Mouse (Mus musculus) midbrain, embryonic 13.5 days (tissue): ENCODE results near the gene Pten. TPM values are rescaled to one million over a fixed set of nuclear protein-coding genes. Genes with fewer than 3 reads are reported as not detected.

Experiments
- ATAC-seq: fragments of 200-750 bp; cut with Nextera tagmentation; 2 replicates; pipeline ENCODE4 v1.8.0; 2017; ENCODE audit warnings: mild to moderate bottlenecking, moderate TSS enrichment, moderate library complexity
- H3K27ac ChIP-seq: fragments of 300-500 bp; sonication (generic); 2 replicates; pipeline ENCODE4 v1.5.1; 2015; ENCODE audit warnings: inconsistent platforms, mild to moderate bottlenecking, moderate library complexity
- H3K27me3 ChIP-seq: fragments of 300-500 bp; sonication (generic); 2 replicates; pipeline ENCODE4 v1.6.1; 2015; ENCODE audit warnings: mild to moderate bottlenecking, inconsistent platforms
- H3K36me3 ChIP-seq: fragments of 300-500 bp; sonication (generic); 2 replicates; pipeline ENCODE4 v1.6.1; 2015; ENCODE audit warnings: mild to moderate bottlenecking, inconsistent platforms
- H3K4me1 ChIP-seq: fragments of 300-500 bp; sonication (generic); replicated peaks from 2 replicates; pipeline ENCODE4 v1.6.1; 2015; ENCODE audit warnings: inconsistent platforms
- H3K4me2 ChIP-seq: fragments of 300-500 bp; sonication (generic); replicated peaks from 2 replicates; pipeline ENCODE4 v1.6.1; 2015; ENCODE audit warnings: moderate library complexity, mild to moderate bottlenecking, inconsistent platforms
- H3K4me3 ChIP-seq: fragments of 300-500 bp; sonication (generic); replicated peaks from 2 replicates; pipeline ENCODE4 v1.5.1; 2015; ENCODE audit warnings: mild to moderate bottlenecking, inconsistent platforms
- H3K9ac ChIP-seq: fragments of 300-500 bp; sonication (generic); replicated peaks from 2 replicates; pipeline ENCODE4 v1.6.1; 2015; ENCODE audit warnings: mild to moderate bottlenecking, inconsistent platforms
- H3K9me3 ChIP-seq: fragments of 300-500 bp; sonication (generic); 2 replicates; pipeline ENCODE4 v1.6.1; 2016; ENCODE audit warnings: mild to moderate bottlenecking, inconsistent platforms
- WGBS: fragments of 180-500 bp; shearing (Covaris S2); methylation state at CpG from one replicate; pipeline ENCODE4 v1.1.7; 2015; 5-methylcytosine and 5-hydroxymethylcytosine counted together
- polyA plus RNA-seq: library from polyadenylated mRNA; unstranded; fragments of >200 nt; fragmentation: Nextera tagmentation; extraction: Ambion mirVana; gene quantifications from 2 replicates; pipeline ENCODE4 v1.2.1, GENCODE M21; 2015

Gene Pten
- polyA plus RNA-seq, 1 experiment from 2014 or later = 11.1 TPM

DNA sequence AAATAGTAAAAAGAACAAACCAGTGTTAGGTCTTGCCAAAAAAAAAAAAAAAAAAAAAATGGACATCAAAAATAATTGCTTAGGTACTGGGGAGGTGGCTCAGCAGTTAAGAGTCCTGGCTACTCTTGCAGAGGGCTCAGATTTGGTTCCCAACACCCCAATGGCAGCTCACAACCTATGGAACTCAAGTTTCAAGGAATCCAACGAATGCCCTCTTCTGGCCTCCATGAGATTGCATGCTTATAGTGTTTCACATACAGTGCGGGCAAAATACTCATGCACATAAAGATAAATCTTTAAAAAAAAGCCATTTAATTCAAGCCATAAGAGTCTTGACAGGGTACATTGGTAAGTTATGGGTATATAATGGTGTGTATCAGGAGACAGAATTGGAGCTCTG is 72.6 kb downstream of the Pten start:
- Histone ChIP-seq H3K4me3 (no peak overlapping the region), H3K27ac (no peak overlapping the region), H3K9ac (no peak overlapping the region), H3K4me1 (no peaks in the 10 kb centered on the region), H3K36me3 (no peaks in the 10 kb centered on the region), H3K4me2 (no peak overlapping the region), H3K27me3 (no peaks in the 10 kb centered on the region), H3K9me3 (no peaks in the 10 kb centered on the region)
- ATAC-seq = no peak
- WGBS = 92% methylated on average over 2 of the region's 2 CpGs

DNA sequence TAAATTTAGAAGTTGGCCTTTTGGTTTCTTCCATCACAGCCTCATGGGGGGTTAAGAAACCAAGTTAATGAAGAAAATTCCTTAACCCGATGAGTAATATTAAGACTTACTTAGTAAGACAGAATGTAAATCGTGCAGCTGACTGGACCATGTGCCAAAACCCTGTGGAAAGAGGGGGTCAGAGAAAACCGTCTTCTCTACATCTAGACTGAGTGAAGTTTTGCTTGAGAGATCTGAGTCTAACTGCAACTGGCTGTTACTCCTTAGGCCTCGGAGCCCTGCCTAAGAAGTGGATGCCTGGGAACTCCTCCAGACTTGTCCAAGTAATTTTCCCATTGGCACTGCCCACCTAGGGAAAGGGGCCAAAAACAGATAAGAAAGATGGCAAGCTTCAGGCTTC is 74.0 kb downstream of the Pten start:
- H3K4me2 ChIP-seq = no peak overlapping the region
- no peaks in the 10 kb centered on the region for H3K4me1 ChIP-seq
- H3K9me3 ChIP-seq = no peaks in the 10 kb centered on the region
- ATAC-seq = no peak
- no peaks in the 10 kb centered on the region for H3K36me3 ChIP-seq
- H3K27me3 ChIP-seq = no peaks in the 10 kb centered on the region
- 96% methylated on average over 4 of the region's 4 CpGs for WGBS
- no peak overlapping the region for H3K4me3 ChIP-seq
- no peak overlapping the region for H3K27ac ChIP-seq
- H3K9ac ChIP-seq = no peak overlapping the region

DNA sequence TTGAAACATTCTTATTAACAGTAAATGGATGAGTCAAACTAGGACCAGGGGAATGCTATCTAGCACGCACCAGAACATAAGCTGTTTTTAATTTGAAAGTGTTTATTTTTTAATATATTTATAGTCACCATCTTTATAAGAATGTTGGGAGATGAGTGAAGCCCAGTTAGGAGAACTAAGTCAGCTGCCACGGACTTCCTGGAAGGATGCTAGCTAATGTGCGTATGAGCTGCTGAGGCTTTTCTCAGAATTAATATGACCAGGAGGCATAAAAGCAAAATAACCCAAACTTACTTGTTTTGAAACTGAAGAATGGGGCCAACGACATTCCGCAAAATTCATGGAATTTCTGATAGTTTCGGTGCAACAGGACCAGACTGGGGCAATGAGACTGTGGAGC is 83.2 kb downstream of the Pten start:
- Histone ChIP-seq H3K27ac (no peak overlapping the region), H3K27me3 (no peaks in the 10 kb centered on the region), H3K9ac (no peak overlapping the region), H3K36me3 (peaks cover 4% of the 10 kb centered on the region; the same call in 1 of the 2 replicates), H3K4me3 (no peak overlapping the region), H3K9me3 (no peaks in the 10 kb centered on the region), H3K4me1 (no peaks in the 10 kb centered on the region), H3K4me2 (no peak overlapping the region)
- 95% methylated on average over 6 of the region's 6 CpGs for WGBS
- ATAC-seq = no peak

DNA sequence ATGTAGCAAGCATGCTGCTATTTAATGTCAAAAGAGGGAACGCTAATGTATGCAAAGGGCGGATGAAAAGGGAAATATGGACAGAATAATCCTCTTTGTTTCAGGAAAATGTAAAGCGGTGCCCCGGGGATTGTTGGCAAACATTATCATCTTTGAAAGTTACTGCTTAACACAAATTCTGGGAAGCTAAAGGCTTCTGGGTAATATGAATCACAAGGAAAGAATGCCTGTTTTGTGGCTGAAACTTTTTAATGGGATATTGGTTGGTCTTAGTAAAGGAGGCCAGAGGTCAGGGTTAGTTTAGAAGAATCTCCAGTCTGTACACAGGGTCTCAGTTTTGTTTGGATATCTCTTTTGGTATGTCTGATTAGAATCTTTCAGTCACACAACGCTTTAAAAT is 87.2 kb downstream of the Pten start:
- H3K27me3 ChIP-seq = no peaks in the 10 kb centered on the region
- H3K36me3 ChIP-seq = no peaks in the 10 kb centered on the region
- no peak overlapping the region for H3K4me2 ChIP-seq
- H3K9me3 ChIP-seq = no peaks in the 10 kb centered on the region
- H3K4me3 ChIP-seq = no peak overlapping the region
- H3K9ac ChIP-seq = no peak overlapping the region
- ATAC-seq = no peak
- no peak overlapping the region for H3K27ac ChIP-seq
- 75% methylated on average over 5 of the region's 5 CpGs for WGBS
- no peaks in the 10 kb centered on the region for H3K4me1 ChIP-seq

DNA sequence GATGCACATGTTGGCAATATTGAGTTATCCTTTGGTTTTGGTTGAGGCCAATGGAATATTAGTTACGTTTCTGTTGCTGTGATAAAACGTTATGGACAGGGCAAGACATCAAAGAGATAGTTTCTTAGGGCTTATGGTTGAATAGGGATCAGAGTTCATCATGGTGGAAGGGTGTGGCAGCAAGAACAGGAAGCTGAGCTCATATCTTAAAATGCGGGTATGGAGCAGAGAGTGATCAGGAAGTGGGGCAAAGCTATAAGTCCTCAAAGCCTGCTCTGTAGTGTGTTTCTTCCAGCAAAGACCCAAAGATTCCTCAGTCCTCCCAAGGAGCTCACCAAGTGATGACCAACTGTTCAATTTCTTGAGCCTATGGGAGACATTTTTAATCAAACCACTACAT is 90.7 kb downstream of the Pten start:
- WGBS = 91% methylated on average over 3 of the region's 3 CpGs
- no peak overlapping the region for H3K4me3 ChIP-seq

DNA sequence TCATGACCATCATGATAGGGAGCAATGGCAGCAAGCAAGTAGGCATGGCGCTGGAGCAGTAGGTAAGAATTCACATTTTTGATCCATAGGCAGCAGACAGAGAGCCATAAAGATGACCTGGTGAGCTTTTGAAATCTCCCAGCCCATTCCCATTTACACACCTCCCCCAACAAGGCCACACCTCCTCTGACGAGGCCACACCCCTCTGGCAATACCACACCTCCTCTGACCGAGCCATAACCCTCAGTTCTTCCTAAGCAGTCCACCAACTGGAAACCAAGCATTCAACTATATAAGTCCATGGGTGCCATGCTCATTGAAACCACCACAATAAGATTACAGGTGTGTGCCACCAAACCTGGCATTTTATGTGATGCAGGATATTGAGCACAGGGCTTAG is 95.0 kb downstream of the Pten start:
- no peaks in the 10 kb centered on the region for H3K36me3 ChIP-seq
- H3K27me3 ChIP-seq = no peaks in the 10 kb centered on the region
- ATAC-seq = no peak
- no peak overlapping the region for H3K4me2 ChIP-seq
- WGBS = 80% methylated on average over 3 of the region's 3 CpGs
- no peak overlapping the region for H3K4me3 ChIP-seq
- no peaks in the 10 kb centered on the region for H3K4me1 ChIP-seq
- no peaks in the 10 kb centered on the region for H3K9me3 ChIP-seq
- no peak overlapping the region for H3K27ac ChIP-seq
- H3K9ac ChIP-seq = no peak overlapping the region

More for the DNA sequence above, 90.7 kb downstream of the Pten start:
- no peak for ATAC-seq
- Histone ChIP-seq H3K9ac (no peak overlapping the region), H3K27ac (no peak overlapping the region), H3K4me2 (no peak overlapping the region), H3K4me1 (no peaks in the 10 kb centered on the region), H3K36me3 (no peaks in the 10 kb centered on the region), H3K9me3 (no peaks in the 10 kb centered on the region), H3K27me3 (no peaks in the 10 kb centered on the region)

DNA sequence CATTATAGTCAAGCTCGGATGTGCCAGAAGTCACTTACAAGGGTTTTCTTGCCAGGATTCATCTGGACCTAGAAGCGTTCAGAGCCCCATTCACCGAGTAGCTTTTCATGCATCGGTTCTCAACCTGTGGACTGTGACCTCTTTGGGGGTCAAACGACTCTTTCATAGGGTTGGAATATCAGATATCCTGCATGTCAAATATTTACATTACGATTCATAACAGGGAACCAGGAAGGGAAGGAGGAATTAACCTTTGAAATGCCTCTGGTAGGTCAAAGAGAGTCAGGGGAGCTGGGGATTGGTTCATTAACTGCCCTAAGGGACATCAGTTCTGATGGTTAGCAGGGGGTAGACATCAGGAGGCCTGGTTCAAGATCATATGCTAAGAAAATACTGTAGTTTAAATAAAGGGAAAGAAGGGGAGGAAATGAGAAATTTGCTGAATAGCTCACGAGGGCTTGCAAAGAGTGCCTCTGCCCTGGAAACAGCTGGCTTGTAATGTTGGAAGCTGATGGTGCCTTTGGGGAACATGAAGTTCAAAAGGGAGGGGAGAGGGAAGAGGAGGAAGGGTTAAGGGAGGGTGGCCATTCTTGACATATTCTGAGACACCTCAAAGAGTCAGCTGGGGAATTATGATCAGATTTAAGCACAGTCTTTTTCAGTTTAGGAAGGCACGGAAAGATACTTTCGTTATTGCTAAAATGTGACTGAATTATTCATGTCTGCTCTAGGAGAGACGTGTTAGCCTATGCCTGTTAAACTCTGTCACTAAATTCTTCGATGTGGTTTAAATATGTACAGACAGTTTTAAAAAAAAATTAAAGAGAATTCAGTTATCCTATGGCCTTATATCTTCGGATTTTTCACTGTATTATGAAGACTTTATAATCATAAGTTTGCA is 104.6 kb downstream of the Pten start:
- ATAC-seq = no peak
- Histone ChIP-seq H3K36me3 (no peaks in the 10 kb centered on the region), H3K9ac (no peak overlapping the region), H3K9me3 (no peaks in the 10 kb centered on the region), H3K4me2 (no peak overlapping the region), H3K27me3 (0 out of 2 replicates have a peak, but pooled peaks cover 5% of the 10 kb centered on the region), H3K4me3 (no peak overlapping the region), H3K27ac (no peak overlapping the region), H3K4me1 (peaks cover 6% of the 10 kb centered on the region)
- WGBS = 73% methylated on average over 12 of the region's 12 CpGs

DNA sequence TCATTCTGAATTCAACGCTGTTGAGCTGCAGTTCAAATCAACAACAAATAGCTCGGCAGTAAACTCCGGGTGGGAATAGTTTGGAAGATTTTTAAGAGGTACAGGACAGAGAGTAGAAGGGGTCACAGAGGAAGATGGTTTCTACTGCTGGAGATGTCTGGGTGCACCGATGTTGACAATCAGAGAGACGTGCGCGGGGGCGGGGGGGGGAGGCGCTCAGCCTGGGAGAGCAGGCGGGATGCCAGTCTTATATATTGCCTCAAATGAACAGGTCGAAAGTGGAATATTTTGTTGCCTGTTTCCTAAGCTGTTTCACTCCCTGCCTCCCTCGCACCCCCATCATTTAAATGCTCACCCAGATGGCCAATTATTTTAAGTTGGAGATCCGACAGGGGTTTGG is 109.5 kb downstream of the Pten start:
- peaks cover 14% of the 10 kb centered on the region for H3K4me1 ChIP-seq
- H3K4me3 ChIP-seq = peak overlapping the region; percentile 16
- H3K27me3 ChIP-seq = 0 out of 2 replicates have a peak, but pooled peaks cover 5% of the 10 kb centered on the region
- H3K27ac ChIP-seq = no peak overlapping the region
- H3K4me2 ChIP-seq = peak overlapping the region; percentile 55
- no peak overlapping the region; the same call in 1 of the 2 replicates for H3K9ac ChIP-seq
- ATAC-seq = peak; percentile 68
- no peaks in the 10 kb centered on the region for H3K9me3 ChIP-seq
- no peaks in the 10 kb centered on the region for H3K36me3 ChIP-seq
- WGBS = 2% methylated on average over 13 of the region's 13 CpGs

DNA sequence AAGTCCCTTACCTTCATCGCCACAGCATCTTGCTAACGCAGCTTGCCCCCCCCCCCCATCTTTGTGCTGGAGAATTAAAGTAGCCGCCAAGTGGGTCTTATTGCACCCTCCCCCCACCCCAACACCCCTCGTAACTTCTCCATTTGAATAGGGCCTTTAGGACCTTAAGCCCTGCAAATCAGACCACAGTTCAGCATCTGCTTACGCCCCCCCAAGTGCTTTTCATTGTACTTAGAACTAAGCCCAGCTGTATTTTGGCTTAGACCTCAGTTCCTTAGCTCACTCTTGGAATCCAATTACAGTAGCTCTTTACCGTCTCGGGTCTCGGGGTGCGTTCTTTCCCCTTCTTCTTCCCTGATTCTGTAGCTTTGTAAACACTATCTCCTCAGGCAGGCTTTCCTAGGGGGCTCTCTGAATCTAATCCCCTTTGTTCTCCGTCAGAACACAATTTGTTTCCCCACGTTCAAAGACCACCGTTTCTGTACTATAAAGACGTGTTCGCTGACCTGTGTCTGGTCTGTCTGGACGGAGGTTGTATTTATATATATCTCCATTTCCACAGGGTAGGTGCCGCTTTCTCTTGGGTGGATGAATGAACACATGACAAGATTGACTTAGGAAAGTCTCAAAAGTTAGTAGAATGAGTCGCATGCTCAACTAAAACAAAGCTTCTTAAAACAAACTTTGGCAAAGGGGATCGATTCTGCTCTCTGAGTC is 110.0 kb downstream of the Pten start:
- no peaks in the 10 kb centered on the region for H3K36me3 ChIP-seq
- 0 out of 2 replicates have a peak, but pooled peaks cover 5% of the 10 kb centered on the region for H3K27me3 ChIP-seq
- peak overlapping the region; percentile 55 for H3K4me2 ChIP-seq
- H3K4me1 ChIP-seq = peaks cover 14% of the 10 kb centered on the region
- peak; percentile 82 for ATAC-seq
- H3K27ac ChIP-seq = no peak overlapping the region
- no peak overlapping the region; the same call in 1 of the 2 replicates for H3K9ac ChIP-seq
- 1% methylated on average over 18 of the region's 18 CpGs for WGBS
- H3K9me3 ChIP-seq = no peaks in the 10 kb centered on the region
- peak overlapping the region; percentile 16 for H3K4me3 ChIP-seq

DNA sequence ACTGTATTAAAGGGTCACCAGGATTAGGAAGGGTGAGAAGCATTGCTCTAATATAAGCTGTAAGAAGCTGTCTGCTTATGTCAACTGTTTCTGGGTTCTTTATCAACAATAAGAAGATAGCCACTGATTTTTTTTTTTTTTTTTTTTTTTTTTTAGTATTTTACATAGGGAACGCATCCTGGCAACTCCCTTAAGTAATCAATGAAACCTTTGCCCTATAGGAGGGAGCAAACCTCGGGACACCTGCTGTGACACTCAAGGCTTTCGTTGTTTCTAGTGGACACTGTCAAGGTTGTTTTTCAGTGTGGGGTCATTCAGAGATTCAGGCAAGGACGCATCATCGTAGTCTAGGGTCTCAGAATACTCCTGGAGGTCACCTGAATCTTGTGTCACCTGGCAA is 111.3 kb downstream of the Pten start:
- H3K4me3 ChIP-seq = no peak overlapping the region
- ATAC-seq = no peak
- no peak overlapping the region for H3K9ac ChIP-seq
- no peaks in the 10 kb centered on the region for H3K36me3 ChIP-seq
- H3K27ac ChIP-seq = no peak overlapping the region
- H3K27me3 ChIP-seq = 0 out of 2 replicates have a peak, but pooled peaks cover 5% of the 10 kb centered on the region
- no peaks in the 10 kb centered on the region for H3K9me3 ChIP-seq
- no peak overlapping the region for H3K4me2 ChIP-seq
- 47% methylated on average over 5 of the region's 5 CpGs for WGBS
- peaks cover 14% of the 10 kb centered on the region for H3K4me1 ChIP-seq

DNA sequence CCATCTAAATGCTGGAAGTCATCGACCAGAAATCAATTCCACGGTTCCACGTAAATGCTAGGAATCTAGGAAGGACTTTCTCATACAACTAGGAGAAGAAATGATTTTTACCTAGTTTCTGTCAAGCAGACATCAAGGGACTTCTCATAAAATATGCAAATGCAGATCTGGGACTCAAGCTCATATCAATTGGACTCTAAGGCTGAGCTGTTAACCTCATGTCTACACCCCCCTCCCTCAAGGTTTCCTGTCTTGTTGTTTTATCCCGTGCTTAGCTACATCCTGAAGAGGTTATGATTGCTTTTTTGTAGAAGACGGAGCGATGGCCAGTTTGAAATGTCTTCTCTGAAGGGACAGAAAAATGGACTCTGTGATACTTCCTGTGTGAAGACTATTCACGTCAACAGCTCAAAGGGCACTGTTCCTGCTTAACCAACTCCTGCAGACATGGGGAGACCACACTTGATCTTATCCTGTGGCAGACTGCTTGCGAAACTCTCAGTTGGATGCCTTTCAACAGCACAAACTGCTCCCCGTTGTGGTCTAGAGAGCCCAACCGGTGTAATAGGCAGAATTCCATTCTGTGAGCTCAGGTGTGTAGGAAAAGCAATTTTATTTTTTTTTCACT is 111.9 kb downstream of the Pten start:
- ATAC-seq = no peak
- no peak overlapping the region for H3K27ac ChIP-seq
- no peak overlapping the region for H3K4me2 ChIP-seq
- no peaks in the 10 kb centered on the region for H3K36me3 ChIP-seq
- H3K4me3 ChIP-seq = no peak overlapping the region
- 39% methylated on average over 10 of the region's 10 CpGs for WGBS
- H3K9ac ChIP-seq = no peak overlapping the region
- peaks cover 17% of the 10 kb centered on the region for H3K4me1 ChIP-seq
- H3K27me3 ChIP-seq = 0 out of 2 replicates have a peak, but pooled peaks cover 5% of the 10 kb centered on the region
- no peaks in the 10 kb centered on the region for H3K9me3 ChIP-seq
